Mouse (Mus musculus) 3134 (cell line): ENCODE measurements around the gene Gm12886.

Experiments used
- DNase-seq: peaks from one replicate; pipeline ENCODE4 v3.0.0-alpha.2; 2011; ENCODE audit warnings: low spot score; ENCODE audit not compliant: insufficient read length; ENCODE audit errors: extremely low read depth

The Gm12886 gene

GRCm38 (mm10) chr4:121422999-121423398 lies at the start of gene Gm12886:
Gene Gm12886, minus strand, starts transcription at chr4:121423099.
- no peak for DNase-seq
